Mouse (Mus musculus) adrenal gland, postnatal 36 days (tissue): Measurements from ENCODE around the gene Mettl7a3. TPM values are rescaled to one million over a fixed set of nuclear protein-coding genes. Genes with fewer than 3 reads are reported as not detected.
A peak's percentile ranks its signal among the peaks of the same experiment; 100 is the strongest.

Experiments
- DNase-seq, 2 experiments: peaks; one replicate each; pipeline ENCODE4 v3.0.0; 2021; ENCODE audit warnings: mixed read lengths in 1 of 2
- total RNA-seq, 2 experiments: library from RNA; stranded (reverse); gene quantifications; 2 replicates each; pipeline ENCODE4 v1.2.3; 2021

Mettl7a3 gene
- total RNA-seq, 2 experiments from 2014 or later = not detected

- DNase-seq = no peak
Observed at GRCm38 (mm10) chr15:100388224-100388835, 53.6 kb downstream of the Mettl7a3 start.

- peak; percentile 44 to 58 for DNase-seq
Observed at GRCm38 (mm10) chr15:100388886-100389285, 54.2 kb downstream of the Mettl7a3 start.

Other genes starting within 250 kb of the Mettl7a3 start
- 10 to 100 TPM; 49.1 to 75.3 TPM for gene Atf1, start 107.1 kb upstream of the Mettl7a3 start, total RNA-seq
- gene Tmprss12, start 54.1 kb upstream of the Mettl7a3 start, total RNA-seq = not detected
- gene Mettl7a1, start 30.8 kb upstream of the Mettl7a3 start, total RNA-seq = 100 to 1,000 TPM in 1 of 2 experiments, 10 to 100 TPM in 1; 85.2 to 126 TPM
- under 1 TPM; 0.36 to 0.56 TPM for gene Methig1, start 18.2 kb downstream of the Mettl7a3 start, total RNA-seq
- 1 to 10 TPM; 2.0 to 2.2 TPM for gene Mettl7a2, start 18.3 kb downstream of the Mettl7a3 start, total RNA-seq
- gene Higd1c, start 29.6 kb downstream of the Mettl7a3 start, total RNA-seq = not detected
- gene Gm5475, start 87.2 kb downstream of the Mettl7a3 start, total RNA-seq = not detected
- 100 to 1,000 TPM in 1 of 2 experiments, 10 to 100 TPM in 1; 98.5 to 112 TPM for gene Slc11a2, start 90.1 kb downstream of the Mettl7a3 start, total RNA-seq
- gene Letmd1, start 134.1 kb downstream of the Mettl7a3 start, total RNA-seq = 100 to 1,000 TPM; 138 to 150 TPM
- 1 to 10 TPM; 5.4 to 5.8 TPM for gene Csrnp2, start 160.6 kb downstream of the Mettl7a3 start, total RNA-seq
- gene Tfcp2, start 217.1 kb downstream of the Mettl7a3 start, total RNA-seq = 10 to 100 TPM; 17.6 to 20.0 TPM